Mouse (Mus musculus) cerebellum, adult 2 months (tissue): ENCODE measurements around the gene Ncoa1.

ENCODE experiments used
- CTCF ChIP-seq: fragments of 200-500 bp; IDR thresholded peaks from 2 replicates; pipeline ENCODE4 v1.5.1; 2011; ENCODE audit warnings: low read depth, mild to moderate bottlenecking, control low read depth, low read length, moderate library complexity, borderline replicate concordance; ENCODE audit not compliant: insufficient read depth
- POLR2A ChIP-seq: fragments of 200-500 bp; IDR thresholded peaks from 2 replicates; pipeline ENCODE4 v1.6.1; 2011; ENCODE audit warnings: low read length, control low read depth, borderline replicate concordance; ENCODE audit not compliant: insufficient read depth

GRCm38 (mm10) chr12:4433549-4433948 lies 43.4 kb downstream of the Ncoa1 start:
- no peak for TF ChIP-seq CTCF
- TF ChIP-seq POLR2A: no peak
